Mouse (Mus musculus) embryonic facial prominence, embryonic 11.5 days (tissue): ENCODE results near the gene Limk2. TPM values are rescaled to one million over a fixed set of nuclear protein-coding genes. Genes with fewer than 3 reads are reported as not detected.

Experiments used
- ATAC-seq: fragments of 200-750 bp; cut with Nextera tagmentation; replicated peaks from 2 replicates; pipeline ENCODE4 v1.8.0; 2017; ENCODE audit warnings: low read depth; ENCODE audit not compliant: insufficient number of reproducible peaks, low FRiP score, low TSS enrichment
- DNase-seq: peaks from one replicate; pipeline ENCODE4 v3.0.0-alpha.2; 2015; ENCODE audit warnings: low spot score
- H3K27ac ChIP-seq: fragments of 300-500 bp; sonication (generic); replicated peaks from 2 replicates; pipeline ENCODE4 v1.5.1; 2014; ENCODE audit warnings: mild to moderate bottlenecking, low read depth, low read length, control low read depth
- H3K27me3 ChIP-seq: fragments of 300-500 bp; sonication (generic); 2 replicates; pipeline ENCODE4 v1.6.1; 2014; ENCODE audit warnings: mild to moderate bottlenecking, low read length, moderate library complexity, mixed read lengths; ENCODE audit not compliant: control insufficient read depth, insufficient read depth
- H3K36me3 ChIP-seq: fragments of 300-500 bp; sonication (generic); replicated peaks from 2 replicates; pipeline ENCODE4 v1.6.1; 2014; ENCODE audit warnings: low read depth, mild to moderate bottlenecking, low read length, moderate library complexity, mixed read lengths; ENCODE audit not compliant: control insufficient read depth, insufficient read depth
- H3K4me1 ChIP-seq: fragments of 300-500 bp; sonication (generic); 2 replicates; pipeline ENCODE4 v1.6.1; 2014; ENCODE audit warnings: low read length, mixed read lengths; ENCODE audit not compliant: control insufficient read depth, insufficient read depth
- H3K4me2 ChIP-seq: fragments of 300-500 bp; sonication (generic); 2 replicates; pipeline ENCODE4 v1.6.1; 2014; ENCODE audit warnings: low read depth, mild to moderate bottlenecking, control low read depth, low read length, moderate library complexity
- H3K4me3 ChIP-seq: fragments of 300-500 bp; sonication (generic); 2 replicates; pipeline ENCODE4 v1.5.1; 2014; ENCODE audit warnings: low read depth, low read length, control low read depth
- H3K9ac ChIP-seq: fragments of 300-500 bp; sonication (generic); replicated peaks from 2 replicates; pipeline ENCODE4 v1.6.1; 2014; ENCODE audit warnings: mild to moderate bottlenecking, control low read depth, low read length
- H3K9me3 ChIP-seq: fragments of 300-500 bp; sonication (generic); replicated peaks from 2 replicates; pipeline ENCODE4 v1.6.1; 2016; ENCODE audit warnings: mild to moderate bottlenecking, low read length, inconsistent platforms, mixed read lengths; ENCODE audit not compliant: control insufficient read depth
- WGBS: fragments of 180-500 bp; shearing (Covaris S2); extraction: QIAGEN DNeasy Blood & Tissue Kit; methylation state at CpG from one replicate; pipeline ENCODE4 v1.1.7; 2014; 5-methylcytosine and 5-hydroxymethylcytosine counted together
- polyA plus RNA-seq: library from polyadenylated mRNA; unstranded; fragments of >200 nt; fragmentation: Nextera tagmentation; extraction: Ambion mirVana; gene quantifications from 2 replicates; pipeline ENCODE4 v1.2.1, GENCODE M21; 2014

The Limk2 gene
- polyA plus RNA-seq, 1 experiment from 2014 or later: 47.3 TPM

DNA sequence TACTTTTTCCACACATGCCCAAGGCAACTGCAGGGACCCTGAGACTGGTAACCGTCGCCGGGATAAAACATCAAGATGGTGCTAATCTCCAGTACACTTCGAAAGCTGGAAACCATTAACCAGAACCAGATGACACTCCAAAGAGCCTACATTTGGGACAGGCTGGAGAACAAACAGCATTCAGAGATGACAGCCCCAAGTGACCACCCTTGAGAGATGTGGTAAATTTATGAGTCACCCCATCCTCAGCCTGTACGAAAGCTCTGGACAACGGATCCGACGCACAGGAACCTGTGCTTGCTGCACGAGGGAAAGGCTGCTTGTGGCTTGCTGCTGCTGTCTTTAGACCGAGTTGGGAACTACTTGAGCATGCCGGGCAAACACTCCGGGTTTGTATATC lies 34.2 kb downstream of the Limk2 start:
- ATAC-seq (no peak), DNase-seq (peak; percentile 61)
- Histone ChIP-seq H3K9ac (no peak overlapping the region), H3K36me3 (no peaks in the 10 kb centered on the region), H3K4me1 (peaks cover 4% of the 10 kb centered on the region), H3K9me3 (no peaks in the 10 kb centered on the region), H3K27me3 (no peaks in the 10 kb centered on the region), H3K4me2 (no peak overlapping the region), H3K4me3 (no peak overlapping the region), H3K27ac (peak overlapping the region; percentile 4)
- WGBS: 42% methylated on average over 12 of the region's 12 CpGs

DNA sequence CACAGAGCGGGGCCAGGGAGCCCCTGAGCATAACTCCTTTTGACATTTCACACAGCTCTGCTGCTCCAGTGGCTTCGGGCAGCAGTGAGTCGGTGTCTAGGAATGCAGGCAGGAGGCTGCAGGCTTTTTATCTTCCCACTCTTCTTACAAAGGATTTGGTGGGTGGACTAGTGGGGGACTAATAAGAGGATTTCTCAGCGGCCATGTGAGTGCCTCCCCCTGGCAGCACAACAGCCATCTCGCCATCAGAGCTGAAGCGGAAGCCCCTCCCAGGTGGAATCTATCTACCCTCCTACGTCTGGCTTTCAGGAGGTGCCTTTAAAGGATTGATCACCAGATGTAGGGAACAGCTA lies 34.7 kb downstream of the Limk2 start:
- H3K4me1 ChIP-seq: peaks cover 4% of the 10 kb centered on the region
- peak overlapping the region; percentile 4 for H3K27ac ChIP-seq
- H3K4me2 ChIP-seq: peak overlapping the region; percentile 10; the same call in 1 of the 2 replicates
- no peaks in the 10 kb centered on the region for H3K36me3 ChIP-seq
- H3K9ac ChIP-seq: peak overlapping the region; percentile 41
- H3K9me3 ChIP-seq: no peaks in the 10 kb centered on the region
- WGBS: 10% methylated on average over 7 of the region's 7 CpGs
- DNase-seq: peak; percentile 70
- ATAC-seq: peak; percentile 36; the same call in 1 of the 2 replicates
- H3K4me3 ChIP-seq: no peak overlapping the region
- H3K27me3 ChIP-seq: no peaks in the 10 kb centered on the region

DNA sequence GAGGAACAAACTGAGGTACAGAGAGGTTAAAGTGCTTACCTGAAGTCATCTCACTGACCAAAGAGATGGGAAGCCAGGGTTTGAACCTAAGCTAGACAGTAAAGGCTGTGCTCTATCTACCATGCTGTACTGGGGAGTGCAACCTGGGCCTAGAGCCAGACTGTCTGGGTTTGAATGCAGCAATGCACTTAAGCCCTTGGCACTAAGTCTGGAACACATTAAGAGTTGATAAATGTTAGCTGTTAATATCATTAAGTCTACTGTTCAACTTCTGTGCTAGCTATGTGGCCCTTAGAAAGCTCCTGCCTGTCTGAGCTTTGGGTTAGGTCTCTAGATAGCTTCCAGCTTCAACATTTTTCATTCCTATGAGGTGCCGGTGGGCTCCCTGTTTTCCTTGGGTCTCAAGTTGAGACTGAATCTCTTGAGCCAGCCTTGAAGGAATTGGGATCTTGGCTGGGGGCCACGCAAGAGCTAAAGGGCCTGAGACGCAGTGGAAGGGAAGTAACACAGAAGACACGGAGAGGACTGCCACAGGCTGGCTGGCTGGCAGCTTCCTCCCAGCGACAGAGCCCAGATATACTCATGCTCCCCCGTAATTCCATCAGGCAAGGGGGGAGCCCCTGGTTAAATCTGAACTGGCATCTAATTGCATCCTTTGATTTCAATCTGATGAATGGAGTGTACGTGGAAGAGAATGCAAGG lies 35.2 kb downstream of the Limk2 start:
- no peaks in the 10 kb centered on the region for H3K27me3 ChIP-seq
- H3K27ac ChIP-seq: peak overlapping the region; percentile 4
- ATAC-seq (no peak), DNase-seq (no peak)
- H3K4me2 ChIP-seq: peak overlapping the region; percentile 10; the same call in 1 of the 2 replicates
- no peaks in the 10 kb centered on the region; the same call in 1 of the 2 replicates for H3K36me3 ChIP-seq
- H3K9me3 ChIP-seq: no peaks in the 10 kb centered on the region
- peaks cover 4% of the 10 kb centered on the region for H3K4me1 ChIP-seq
- peak overlapping the region; percentile 41 for H3K9ac ChIP-seq
- H3K4me3 ChIP-seq: no peak overlapping the region
- WGBS: 32% methylated on average over 7 of the region's 7 CpGs

DNA sequence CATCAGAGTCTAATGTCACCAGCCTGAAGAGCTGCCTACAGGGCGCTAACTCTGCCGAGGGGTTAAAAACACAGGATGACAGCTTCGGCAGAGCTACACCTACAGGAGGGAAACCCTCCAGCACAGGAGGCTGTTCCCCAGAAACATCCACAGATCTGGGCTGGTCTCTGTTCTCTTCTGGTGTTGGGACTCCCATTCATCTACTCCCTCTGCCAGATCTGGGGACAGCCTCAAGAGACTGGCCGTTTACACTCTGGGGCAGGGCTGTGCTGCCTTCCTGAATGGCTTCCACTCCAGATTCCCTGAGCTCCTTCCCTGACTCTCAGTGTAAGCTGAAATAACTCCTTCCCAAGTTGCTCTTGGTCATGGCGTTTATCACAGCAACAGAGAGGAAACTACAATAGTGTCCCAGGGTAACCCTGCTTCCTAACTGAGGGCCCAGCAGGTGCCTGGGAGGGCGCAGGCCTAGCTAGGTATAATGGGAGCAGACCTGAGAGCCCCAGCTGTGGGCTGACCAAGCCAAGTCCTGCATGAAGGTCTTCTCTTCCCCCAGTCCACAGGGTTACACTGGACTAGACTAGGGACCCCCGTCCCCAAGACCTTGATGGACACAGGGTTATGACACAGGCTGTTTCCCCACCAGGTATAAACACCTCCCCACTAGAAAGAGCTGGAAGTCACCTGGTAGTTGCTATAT lies 37.2 kb downstream of the Limk2 start:
- DNase-seq (no peak), ATAC-seq (no peak; the same call in 1 of the 2 replicates)
- Histone ChIP-seq H3K4me2 (peak overlapping the region; percentile 90), H3K9ac (peak overlapping the region; percentile 62), H3K27me3 (no peaks in the 10 kb centered on the region), H3K9me3 (no peaks in the 10 kb centered on the region), H3K36me3 (no peaks in the 10 kb centered on the region; the same call in 1 of the 2 replicates), H3K4me1 (peaks cover 4% of the 10 kb centered on the region), H3K4me3 (peak overlapping the region; percentile 54), H3K27ac (peak overlapping the region; percentile 16; the same call in 1 of the 2 replicates)
- WGBS: 21% methylated on average over 7 of the region's 7 CpGs

DNA sequence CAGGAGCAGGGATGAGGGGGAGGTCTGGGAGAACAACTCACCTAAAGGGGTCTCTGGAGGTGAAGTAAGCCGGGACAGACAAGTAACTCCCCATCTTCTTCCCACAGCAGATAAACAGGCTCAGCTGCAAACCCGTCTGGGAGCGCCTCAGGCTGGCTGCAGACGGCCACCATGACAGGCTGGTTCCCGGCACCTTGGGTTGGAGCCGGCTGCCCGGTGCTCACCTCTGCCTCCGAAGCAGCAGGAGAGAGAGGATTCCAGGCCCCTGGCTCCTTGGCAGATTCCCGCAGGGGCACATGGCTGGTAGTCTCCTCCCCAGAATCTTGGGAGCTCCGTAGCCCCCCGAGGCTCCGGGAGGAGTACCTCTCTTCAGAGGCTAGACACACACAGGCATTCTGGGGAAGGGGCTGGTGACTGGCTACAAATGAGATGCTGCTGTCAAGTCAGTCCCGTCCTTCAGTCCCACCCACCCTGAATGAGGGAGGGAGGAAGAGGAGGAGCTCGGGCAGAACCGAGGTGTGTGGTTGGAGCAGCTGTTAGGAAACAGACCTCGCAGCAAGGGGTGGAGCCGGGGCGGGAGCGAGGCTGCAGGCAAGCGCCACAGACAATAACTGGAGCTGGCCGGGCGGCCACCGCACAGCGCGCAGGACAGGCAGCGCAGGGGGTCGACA lies 37.9 kb downstream of the Limk2 start:
- no peaks in the 10 kb centered on the region for H3K27me3 ChIP-seq
- peaks cover 4% of the 10 kb centered on the region for H3K4me1 ChIP-seq
- peak overlapping the region; percentile 59 for H3K27ac ChIP-seq
- H3K36me3 ChIP-seq: no peaks in the 10 kb centered on the region; the same call in 1 of the 2 replicates
- no peaks in the 10 kb centered on the region for H3K9me3 ChIP-seq
- H3K9ac ChIP-seq: peak overlapping the region; percentile 68
- H3K4me2 ChIP-seq: peak overlapping the region; percentile 90
- H3K4me3 ChIP-seq: peak overlapping the region; percentile 54
- DNase-seq (peak; percentile 89), ATAC-seq (peak; percentile 91)
- 1% methylated on average over 27 of the region's 27 CpGs for WGBS

DNA sequence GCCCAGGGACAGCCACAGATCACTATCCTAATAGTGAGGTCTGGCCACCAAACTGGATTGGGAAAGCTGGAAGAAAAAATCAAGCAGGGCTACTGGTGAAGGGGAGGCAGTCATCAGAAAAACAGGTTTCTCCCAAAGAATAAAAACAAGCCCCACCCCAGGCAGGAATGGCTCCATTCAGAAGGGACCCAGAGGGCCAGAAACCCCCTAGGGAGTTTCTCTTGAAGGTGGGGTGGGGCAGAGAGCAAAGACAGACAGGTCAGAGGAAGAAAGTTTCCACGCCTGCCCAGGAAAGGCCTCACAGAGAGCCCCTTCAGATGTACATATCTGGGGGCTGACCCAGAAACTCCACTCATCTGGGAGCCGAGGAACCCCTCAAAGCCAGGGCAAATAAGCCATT lies 38.8 kb downstream of the Limk2 start:
- no peak for ATAC-seq
- Histone ChIP-seq H3K27ac (no peak overlapping the region), H3K4me1 (peaks cover 4% of the 10 kb centered on the region), H3K36me3 (no peaks in the 10 kb centered on the region; the same call in 1 of the 2 replicates), H3K9me3 (no peaks in the 10 kb centered on the region), H3K9ac (peak overlapping the region; percentile 68), H3K27me3 (no peaks in the 10 kb centered on the region), H3K4me3 (peak overlapping the region; percentile 54), H3K4me2 (peak overlapping the region; percentile 90; the same call in 1 of the 2 replicates)
- WGBS: 62% methylated on average over 2 of the region's 2 CpGs
- no peak for DNase-seq

DNA sequence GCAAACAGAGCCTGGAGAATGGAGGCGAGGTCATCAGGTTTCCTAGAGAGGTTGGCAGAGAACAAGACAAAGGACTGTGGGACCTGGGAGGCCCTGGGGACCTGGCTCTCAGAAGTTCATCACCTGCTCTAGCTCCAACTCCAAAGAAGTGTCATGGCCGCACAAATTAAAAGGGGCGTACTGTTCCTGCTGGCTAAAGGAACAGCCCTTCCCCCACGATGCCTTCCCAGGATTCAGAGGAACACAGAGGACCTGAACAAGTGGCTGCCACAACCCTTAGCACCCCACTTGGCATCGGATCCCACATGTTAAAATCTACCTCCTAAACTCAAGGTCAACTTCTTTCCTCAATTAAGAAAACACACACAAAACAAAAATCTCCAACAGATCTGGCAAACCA lies 39.5 kb downstream of the Limk2 start:
- no peak overlapping the region for H3K9ac ChIP-seq
- 0 out of 2 replicates have a peak overlapping the region, but pooled peaks have one; percentile 7 for H3K4me2 ChIP-seq
- ATAC-seq: no peak
- peaks cover 4% of the 10 kb centered on the region for H3K4me1 ChIP-seq
- H3K9me3 ChIP-seq: no peaks in the 10 kb centered on the region
- no peak for DNase-seq
- no peak overlapping the region for H3K4me3 ChIP-seq
- 69% methylated on average over 5 of the region's 5 CpGs for WGBS
- no peaks in the 10 kb centered on the region; the same call in 1 of the 2 replicates for H3K36me3 ChIP-seq
- no peaks in the 10 kb centered on the region for H3K27me3 ChIP-seq
- H3K27ac ChIP-seq: no peak overlapping the region
